Mouse (Mus musculus) gastrocnemius, postnatal 10 days (tissue): ENCODE data around the gene Mrpl28. TPM values are rescaled to one million over a fixed set of nuclear protein-coding genes. Genes with fewer than 3 reads are reported as not detected.
"Not testable (repeated sequence)": the region's sequence is repeated elsewhere in the genome, so short reads cannot be mapped to it uniquely, and the experiment has no call there.

Experiments
- DNase-seq: peaks from one replicate; pipeline ENCODE4 v3.0.0; 2021; ENCODE audit warnings: mixed read lengths
- long read RNA-seq, 2 experiments: library from polyadenylated mRNA; stranded (forward); transcript quantifications; one replicate each; pipeline ENCODE4 v2.0.0; 2021
- total RNA-seq, 2 experiments: library from RNA; stranded (reverse); gene quantifications; 2 replicates each; pipeline ENCODE4 v1.2.3; 2021

The Mrpl28 gene
- 10 to 100 TPM; 48.4 to 52.3 TPM for total RNA-seq
- long read RNA-seq, experiment 1, transcript Mrpl28-201 (5 exons, 1,068 nt): major isoform, 55 of 57 reads
- long read RNA-seq, experiment 1, partial matches to known transcripts: 1 of 57 reads
- long read RNA-seq, experiment 1, other reads (novel, unspliced or antisense): 0 of 57 reads
- long read RNA-seq, experiment 2, transcript Mrpl28-201 (5 exons, 1,068 nt): major isoform, 75 of 82 reads
- long read RNA-seq, experiment 2, partial matches to known transcripts: 0 of 82 reads
- long read RNA-seq, experiment 2, other reads (novel, unspliced or antisense): 4 of 82 reads

DNA sequence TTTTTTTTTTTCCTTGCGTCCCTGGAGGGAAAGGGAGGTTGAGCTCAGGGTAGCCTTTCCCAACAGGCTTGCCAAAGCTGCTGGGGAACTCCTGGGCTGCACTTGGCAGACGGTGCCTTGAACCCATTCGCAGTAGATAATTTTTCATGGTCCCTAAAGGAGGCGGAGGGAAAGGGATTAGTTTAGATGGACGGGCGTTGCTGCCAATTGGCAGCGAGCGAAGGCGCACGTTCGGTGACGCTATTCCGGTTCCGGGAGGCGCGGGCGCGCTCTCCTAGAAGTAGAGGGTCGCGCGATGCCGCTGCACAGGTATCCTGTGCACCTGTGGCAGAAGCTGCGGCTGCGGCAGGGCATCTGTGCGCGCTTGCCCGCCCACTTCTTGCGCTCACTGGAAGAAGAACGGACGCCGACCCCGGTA, at the start of gene Mrpl28:
Mrpl28 (plus strand) TSS at position 234 of the 418 bp plus-strand sequence.
- peak; percentile 95 for DNase-seq

DNA sequence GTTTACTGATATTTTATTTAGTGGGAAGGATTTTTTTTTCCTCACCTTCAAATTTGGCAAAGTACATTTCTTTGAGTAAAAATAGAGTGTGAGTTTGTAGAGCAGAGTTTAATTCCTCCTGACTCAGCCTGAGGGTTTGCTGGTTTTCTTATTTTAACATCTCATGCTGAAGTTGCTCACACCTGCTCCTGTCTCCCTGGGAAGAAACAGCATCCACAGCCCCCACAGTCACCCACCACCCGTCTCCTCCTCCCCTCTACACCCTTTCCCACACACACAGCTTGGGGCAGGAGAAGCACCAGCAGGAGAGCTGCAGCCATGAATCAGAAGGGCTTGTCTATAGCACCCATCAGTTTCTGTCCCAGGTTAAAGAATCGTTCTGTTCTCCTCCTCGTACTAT, 48.1 kb upstream of the Mrpl28 start:
- DNase-seq: no peak

DNA sequence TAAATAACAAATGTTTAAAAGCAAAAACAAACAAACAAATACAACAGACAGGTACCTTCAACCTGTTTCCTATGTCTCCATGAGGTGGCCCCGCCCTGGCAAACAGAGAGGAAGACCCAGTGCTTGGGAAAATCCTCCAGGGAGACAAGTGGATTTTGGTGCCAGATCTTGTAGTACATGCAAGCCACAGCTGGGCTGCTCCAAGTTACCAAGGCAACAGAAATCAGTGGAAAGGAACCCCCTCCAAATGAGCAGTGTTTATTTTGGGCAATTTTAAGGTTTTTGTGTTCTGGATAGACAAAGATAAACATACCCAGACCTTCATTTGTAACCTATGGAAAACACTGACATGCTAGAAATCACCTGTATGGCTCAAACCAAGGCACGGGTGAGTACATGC, 44.4 kb upstream of the Mrpl28 start:
- DNase-seq: no peak

DNA sequence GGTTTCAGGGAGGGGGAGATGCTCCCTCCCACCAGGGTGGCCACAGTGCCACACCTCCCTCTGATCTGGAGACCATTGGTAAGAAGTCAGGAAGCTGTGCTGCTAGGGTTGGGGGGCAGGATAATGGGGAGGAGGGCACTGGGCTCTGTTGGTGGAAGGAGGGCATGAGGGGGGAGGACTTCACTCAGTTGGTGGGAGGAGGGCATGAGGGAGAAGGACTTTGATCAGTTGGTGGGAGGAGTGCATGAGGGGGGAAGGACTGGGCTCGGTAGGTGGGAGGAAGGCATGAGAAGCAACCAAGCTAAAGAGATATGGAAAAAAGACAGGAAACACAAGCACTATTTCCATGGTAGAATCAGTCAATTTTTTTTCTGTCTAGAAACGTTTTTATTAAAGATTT, 42.4 kb upstream of the Mrpl28 start:
- no peak for DNase-seq

DNA sequence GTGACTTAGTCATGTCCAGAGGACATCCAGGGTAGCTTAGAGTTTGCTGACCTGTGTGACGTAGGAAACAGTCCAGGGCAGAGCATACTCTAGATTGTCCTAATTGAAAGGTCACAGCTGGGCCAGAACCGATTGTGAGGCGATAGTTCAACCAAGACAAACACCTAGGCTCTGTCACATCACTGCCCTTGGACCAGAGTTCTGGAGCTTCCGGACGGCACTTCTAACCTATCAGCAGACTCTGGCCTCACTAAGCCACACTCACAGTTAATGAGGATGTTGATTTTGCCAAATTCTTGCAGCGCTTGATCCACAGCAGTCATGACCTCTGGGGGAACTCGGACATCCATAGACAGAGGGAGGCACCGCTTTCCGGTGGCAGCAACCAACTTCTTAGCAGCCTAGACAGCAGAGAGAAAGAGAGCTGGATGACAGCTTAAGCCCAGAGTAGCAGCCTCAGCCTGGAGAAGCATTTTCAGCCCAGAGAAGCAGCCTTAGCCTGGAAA, 36.2 kb upstream of the Mrpl28 start:
- DNase-seq: no peak

DNA sequence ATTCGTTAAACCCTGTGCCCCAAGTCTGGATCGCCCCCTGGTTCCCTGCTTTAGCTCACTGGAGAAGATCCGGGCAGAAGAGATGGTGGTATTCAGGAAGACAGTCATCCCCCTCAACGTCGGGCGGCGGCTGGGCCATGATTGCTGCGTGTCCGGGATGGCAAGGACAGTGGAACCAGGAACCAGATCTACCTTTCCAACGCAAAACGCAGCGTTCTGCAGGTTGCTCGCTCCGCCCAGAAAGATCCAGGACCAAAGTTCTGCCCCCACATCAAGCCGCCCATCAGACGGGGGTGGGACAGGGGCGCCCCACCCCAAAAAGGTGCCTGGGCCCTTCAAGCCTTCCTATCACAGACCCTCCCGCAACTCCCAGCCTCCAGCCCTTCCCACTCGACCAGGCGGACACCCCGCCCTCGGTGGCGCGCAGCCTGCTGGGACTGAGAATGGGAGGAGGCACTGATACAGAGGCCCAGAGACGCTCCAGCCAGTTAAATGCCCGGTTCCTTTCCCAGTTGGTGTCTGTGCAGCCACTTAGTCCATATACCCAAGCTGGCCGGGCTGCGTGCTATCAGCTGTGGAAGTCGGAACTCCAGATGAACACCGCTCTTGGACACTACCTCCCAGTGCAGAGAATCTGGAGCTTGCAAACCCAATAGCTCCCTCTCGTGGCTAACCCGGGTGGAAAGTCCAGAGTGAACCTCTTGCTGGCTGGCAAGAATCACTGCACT, 33.2 kb upstream of the Mrpl28 start, which contains the start of gene Decr2:
Decr2 (minus strand) TSS at position 433 of the 728 bp plus-strand sequence.
- DNase-seq: peak; percentile 86

DNA sequence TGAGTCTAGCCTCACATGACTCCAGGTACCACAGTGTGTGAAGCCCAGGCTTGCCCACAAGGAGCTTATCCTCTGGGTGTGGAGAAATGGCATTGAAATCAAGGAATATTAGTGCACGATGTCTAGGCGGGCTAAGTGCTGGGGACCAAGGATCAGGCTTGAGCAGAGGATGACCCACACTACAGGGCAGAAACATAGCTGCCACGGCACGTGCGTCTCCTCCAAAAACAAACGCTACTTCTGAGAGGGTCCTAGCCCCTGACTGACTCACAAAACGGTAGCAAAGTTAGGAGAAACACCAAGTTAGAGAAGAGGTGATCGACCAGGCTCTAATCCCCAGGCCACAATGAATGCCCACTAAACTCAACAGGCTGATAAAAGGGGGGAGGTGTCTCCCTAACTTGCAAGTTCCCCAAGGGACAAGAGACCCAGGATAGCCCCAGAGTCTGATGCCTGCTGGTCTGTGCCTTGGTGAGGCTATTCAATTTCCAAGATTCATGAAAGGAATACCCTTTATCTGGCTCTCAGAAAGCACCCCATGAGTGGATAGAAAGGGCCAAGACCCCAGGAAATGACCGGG, 28.7 kb upstream of the Mrpl28 start:
- no peak for DNase-seq

DNA sequence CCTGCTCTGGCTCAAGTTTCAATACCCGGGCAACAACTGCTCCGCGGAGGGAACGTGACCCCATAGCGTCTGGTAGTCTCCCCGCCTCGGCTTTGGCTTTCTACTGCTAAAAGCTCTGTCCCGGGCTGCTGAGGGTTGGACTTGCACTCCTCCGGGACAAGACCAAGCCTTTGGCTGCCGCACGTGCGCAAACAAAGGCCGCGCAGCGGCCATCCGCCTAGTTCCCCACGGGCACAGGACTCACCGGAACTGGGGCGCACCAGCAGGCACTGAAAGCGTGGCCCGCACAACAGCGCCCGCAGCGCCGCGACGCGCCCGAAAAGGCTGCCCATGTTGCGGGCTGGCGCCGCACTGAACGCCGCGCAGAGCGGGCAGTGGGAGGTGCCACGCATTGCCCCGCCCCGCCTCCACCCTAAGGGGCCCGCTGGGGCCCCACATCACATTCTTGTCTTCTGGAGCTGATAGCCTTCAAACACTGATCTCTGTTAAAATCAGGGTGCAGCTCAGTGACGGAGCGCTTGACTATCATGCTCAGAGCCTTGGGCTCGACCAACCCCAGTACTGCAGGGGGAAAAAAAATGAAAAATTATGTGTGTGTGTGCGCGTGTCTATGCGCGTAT, 28.1 kb upstream of the Mrpl28 start, which contains the start of gene Nme4:
Nme4 (minus strand) TSS at position 482 of the 620 bp plus-strand sequence.
- peak; percentile 44 for DNase-seq

DNA sequence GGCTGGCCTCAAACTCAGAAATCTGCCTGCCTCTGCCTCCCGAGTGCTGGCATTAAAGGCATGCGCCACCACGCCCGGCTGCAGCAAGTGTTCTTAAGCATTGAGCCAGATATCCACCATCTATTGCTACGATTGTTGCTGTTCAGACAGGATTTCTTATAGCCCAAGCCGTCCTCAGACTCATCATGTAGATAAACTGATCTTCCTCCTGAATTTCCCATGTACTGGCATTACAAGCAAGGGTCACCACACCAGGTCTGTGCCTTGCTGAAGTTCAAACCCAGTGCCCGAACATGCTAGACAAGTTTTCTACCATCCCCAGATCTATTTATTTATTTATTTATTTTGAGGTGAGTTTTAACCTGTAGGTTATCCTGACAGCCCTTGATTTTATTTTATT, 24.8 kb upstream of the Mrpl28 start:
- no peak for DNase-seq

DNA sequence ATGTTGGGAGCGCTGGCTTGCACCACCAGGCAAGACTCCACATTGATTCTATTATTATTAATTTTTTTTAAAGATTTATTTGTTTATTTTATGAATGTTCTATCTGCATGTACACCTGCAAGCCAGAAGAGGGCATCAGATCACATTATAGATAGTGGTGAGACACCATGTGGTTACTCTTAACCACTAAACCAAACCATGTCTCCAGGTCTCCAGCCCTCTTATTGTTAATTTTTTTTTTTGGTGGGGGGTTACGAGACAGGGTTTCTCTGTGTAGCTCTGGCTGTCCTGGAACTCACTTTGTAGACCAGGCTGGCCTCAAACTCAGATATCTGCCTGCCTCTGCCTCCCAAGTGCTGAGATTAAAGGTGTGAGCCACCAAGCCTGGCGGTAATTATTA, 24.0 kb upstream of the Mrpl28 start:
- not testable (repeated sequence) for DNase-seq

DNA sequence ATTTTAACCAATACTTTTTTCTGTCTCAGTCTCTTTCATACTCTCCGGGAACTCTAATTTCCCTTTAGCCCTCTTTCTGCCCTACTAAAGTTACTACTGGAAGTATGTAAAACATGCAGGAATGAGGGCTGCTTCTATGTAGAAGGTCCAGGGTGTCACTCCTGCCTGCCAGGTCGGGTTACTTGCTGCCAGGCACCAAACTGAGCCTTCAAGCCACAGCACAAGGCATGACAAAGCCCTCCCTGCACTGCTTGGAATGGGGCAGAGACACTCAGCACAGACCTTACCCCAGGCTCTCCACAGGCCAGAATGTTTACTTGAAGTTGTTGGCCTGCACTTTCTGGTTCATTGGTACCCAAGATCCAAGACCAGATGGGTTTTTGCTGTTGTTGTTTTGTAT, 23.1 kb upstream of the Mrpl28 start:
- DNase-seq: no peak

DNA sequence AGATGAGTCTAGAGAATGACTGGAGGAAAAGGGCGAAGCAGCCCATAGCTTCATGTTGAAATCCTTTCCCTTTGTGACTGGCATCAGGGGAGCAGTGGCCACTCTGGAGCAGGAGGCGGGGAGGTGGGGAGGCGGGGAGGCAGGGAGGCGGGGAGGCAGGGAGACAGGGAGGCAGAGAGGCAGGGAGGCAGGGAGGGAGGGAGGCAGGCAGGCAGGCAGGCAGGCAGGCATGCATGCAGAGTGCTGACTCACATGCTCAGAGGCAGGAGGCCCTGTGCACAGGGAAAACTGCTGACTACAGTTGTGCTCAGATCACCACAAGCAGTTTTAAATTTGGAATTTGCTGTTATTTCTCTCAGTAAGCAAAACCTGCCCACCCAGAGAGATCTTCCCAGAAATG, 21.8 kb upstream of the Mrpl28 start:
- no peak for DNase-seq

DNA sequence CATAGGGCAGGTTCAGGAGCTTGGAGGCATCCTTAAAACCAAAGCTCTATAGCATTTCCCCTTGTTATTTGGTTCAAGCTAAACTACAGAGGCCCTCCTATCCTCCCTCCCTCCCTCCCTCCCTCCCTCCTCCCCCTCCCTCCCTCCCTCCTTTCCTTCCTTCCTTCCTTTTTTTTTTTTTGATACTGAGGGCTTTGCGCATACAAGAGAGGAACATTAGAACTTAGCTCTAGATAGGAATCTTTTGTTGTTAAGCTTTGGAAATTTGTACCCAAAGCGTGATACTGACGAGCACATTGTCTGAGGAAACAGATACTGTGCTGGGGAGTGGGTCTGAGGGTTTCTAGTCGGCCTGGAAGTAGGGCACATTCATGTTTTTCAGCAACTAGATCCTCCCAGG, 17.7 kb upstream of the Mrpl28 start:
- DNase-seq: no peak

DNA sequence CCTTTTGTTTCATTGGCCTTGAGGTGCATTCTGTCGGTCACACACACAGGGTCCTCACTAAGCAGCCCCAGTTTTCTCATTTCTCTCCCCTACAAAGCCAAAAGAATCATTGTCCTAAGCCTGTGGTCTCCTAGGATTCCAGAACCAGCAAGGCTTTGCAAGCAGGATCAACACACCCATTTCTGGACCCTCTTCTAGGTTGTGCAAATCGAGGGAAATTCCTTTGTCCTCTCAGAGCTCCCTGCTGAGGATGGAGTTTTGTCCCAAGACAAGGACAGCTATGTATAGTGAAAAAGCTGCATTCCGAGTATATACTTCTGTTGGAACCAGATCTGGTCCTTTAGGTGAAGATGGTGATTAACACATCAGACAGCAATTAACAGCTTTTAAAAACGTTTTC, 13.1 kb upstream of the Mrpl28 start:
- no peak for DNase-seq

DNA sequence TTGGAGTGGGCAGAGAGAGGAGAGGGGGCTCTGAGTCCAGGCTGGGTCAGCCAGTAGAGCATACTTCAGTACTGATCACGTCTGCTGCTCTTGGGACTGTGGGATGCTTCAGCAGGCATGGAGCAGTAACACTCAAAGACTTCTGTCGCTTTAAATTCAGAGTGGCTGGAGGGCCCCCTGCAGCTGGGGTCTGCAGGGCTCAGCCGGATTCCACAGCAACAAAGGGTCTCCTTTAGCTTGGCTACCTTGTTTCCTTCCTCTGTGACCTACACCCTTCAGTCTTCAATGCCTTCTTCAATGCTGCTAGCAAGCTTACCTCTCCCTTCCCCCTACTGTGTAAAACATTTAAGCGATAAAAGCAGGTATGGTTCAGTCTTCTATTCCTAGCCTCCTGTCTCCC, 12.3 kb upstream of the Mrpl28 start:
- DNase-seq: no peak

DNA sequence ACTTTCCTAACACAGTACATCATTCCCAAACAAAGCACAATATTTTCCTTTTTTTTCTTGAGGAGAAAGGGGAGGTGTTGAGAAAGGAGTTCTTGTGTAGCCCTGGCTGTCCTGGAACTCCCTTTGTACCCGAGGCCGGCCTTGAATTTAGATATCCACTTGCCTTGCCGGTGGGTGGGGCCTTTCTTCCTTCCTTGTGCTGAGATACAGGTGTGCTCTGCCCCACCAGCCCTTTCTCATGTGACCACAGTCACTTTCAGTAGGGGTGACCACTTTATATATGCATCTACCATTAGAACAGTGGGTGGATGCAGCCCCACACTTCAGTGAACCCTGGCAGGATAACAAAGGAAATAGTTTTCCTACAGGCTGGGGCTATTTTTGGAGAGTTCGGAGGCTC, 11.6 kb upstream of the Mrpl28 start:
- DNase-seq: no peak

DNA sequence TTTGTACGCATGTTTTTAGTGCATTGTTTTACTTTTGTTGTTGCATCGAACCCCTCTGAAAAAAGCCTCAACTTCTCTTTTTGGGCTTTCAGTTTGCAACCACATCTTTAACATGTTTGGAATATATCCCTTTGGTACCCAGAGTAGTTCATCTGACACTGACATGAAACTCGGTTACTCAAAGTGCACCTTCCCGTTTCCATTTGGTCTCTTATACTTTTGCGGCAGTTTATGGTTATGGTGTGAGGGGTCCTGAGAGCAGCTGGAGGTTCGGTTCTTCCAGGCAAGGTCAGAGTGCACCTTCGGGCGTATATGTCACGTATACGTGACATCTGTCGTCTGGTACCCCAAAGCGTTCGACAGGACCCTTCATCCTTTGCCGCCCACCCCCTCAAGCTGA, 10.5 kb upstream of the Mrpl28 start:
- no peak for DNase-seq

DNA sequence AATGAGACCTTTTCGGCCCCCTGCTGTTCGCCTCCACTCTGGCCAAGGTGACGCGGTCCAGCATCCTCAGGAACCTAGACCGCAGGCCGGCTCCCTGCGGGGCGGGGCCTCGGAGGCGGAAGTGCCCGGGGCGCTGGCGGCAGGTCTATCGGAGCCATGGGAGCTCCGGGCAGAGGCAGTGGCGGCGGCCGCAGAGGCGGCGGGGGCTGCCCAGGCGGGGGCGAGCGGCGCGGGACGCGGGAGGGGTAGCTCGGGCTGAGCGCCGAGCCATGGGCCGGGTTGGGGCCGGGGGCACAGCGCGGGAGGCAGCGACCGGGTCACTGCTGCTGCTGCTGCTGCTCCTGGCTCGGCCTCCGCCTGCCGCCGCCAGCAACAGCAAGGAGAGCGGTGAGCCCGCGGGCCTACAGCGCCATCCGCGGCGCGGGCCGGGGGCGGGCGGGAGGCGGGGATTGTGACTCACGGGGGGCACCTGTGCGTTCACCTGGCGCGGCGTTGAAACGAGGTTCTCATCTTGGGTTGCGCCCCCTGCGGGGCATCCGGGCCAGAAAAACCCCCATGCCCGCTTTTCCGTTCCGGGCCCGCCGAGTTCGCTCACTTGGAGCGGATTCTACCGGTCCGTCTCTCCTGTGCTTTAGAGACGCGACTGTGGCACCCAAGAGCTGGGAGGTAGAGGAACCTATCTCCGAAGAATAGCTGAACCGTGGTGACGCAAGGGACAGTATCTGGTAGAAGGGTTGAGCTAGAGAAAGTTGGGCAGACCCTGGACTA, 9.9 kb upstream of the Mrpl28 start, which contains the start of gene Tmem8:
Tmem8 (plus strand) TSS at position 119 of the 768 bp plus-strand sequence.
- DNase-seq: peak; percentile 47

DNA sequence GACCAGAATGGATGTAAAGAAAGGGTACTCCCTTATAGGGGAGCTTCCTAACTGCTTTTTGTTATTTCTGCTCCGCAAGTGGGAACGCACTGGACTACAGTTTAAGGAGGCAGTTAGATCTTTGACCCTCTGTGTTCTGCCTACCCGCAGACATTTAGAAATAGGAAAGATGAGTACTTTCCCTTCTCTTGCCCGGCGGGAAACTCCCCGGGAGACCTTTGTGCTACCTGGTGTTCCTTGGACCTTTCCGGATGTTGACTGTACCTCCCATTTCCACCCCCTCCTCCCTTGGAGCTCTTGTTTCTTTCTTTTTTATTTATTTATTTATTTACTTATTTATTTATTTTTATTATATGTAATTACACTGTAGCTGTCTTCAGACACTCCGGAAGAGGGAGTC, 9.2 kb upstream of the Mrpl28 start:
- no peak for DNase-seq

DNA sequence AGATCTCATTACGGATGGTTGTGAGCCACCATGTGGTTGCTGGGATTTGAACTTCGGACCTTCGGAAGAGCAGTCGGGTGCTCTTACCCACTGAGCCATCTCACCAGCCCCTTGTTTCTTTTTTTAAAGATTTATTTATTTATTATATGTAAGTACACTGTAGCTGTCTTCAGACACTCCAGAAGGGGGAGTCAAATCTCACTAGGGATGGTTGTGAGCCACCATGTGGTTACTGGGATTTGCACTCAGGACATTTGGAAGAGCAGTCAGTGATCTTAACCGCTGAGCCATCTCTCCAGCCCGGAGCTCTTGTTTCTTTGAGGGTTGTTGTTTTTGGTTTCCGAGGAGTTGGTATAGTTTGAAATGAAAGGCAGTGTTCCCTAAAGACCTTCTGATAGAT, 8.8 kb upstream of the Mrpl28 start:
- DNase-seq: not testable (repeated sequence)

DNA sequence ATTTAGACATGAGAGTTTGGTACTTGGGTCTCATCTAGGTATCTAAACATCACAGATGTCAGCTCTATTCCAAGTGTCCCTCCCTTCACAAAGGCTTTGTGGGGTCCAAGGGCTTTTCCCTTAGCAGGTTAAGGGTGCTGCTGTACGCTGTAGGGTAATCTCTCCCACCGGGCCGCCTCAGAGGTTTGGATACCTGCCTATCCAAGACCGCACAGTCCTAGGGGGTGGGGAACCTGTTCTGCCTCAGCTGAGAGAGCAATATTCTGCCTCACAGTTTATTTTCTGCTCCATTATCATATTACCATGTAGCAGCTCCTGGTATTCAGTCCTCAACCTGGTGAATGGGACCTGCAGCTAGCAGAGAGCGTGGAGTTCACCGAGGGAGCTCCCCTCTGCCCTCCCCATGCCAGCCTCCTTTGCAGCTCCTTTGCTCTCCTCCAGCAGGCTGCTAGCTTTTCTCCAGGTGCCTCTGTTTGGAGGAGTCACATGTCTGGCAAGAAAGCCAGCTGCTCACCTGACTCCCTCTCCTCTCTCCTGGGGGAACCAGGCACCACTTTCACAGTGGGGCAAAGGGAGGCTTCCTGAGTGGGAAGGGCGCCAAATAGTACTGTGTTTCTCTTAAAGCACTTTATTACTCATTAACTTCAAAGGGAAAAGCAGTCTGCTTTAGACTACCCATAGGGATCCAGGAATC, 7.9 kb upstream of the Mrpl28 start:
- no peak for DNase-seq
